Mouse (Mus musculus): ENCODE results near the gene Hes7. TPM values are rescaled to one million over a fixed set of nuclear protein-coding genes. Genes with fewer than 3 reads are reported as not detected.
A peak's percentile ranks its signal among the peaks of the same experiment; 100 is the strongest.

Gene Hes7
- polyA plus RNA-seq, 1 experiment from 2014 or later: 0.64 TPM

GRCm38 (mm10) chr11:69123693-69124497 is 3.7 kb downstream of the Hes7 start:
- Histone ChIP-seq H3K4me2 (peak overlapping the region; percentile 82), H3K9ac (ENCODE audit: low read depth, low read length) (peak overlapping the region; percentile 59), H3K4me1 (ENCODE audit: control insufficient read depth, insufficient read depth, low read length) (peaks cover 34% of the 10 kb centered on the region), H3K27ac (ENCODE audit: low read depth, low read length) (peak overlapping the region; percentile 62), H3K27me3 (ENCODE audit: control insufficient read depth, insufficient read depth, low read length) (peaks cover 6% of the 10 kb centered on the region; the same call in 1 of the 2 replicates), H3K4me3 (ENCODE audit: low read depth, low read length) (peak overlapping the region; percentile 78), H3K9me3 (replicated peaks; ENCODE audit: control insufficient read depth, low read length) (no peaks in the 10 kb centered on the region), H3K36me3 (ENCODE audit: control insufficient read depth, insufficient read depth, low read length) (no peaks in the 10 kb centered on the region)
- peak; percentile 69 for ATAC-seq (replicated peaks; ENCODE audit: insufficient number of reproducible peaks, low FRiP score, low TSS enrichment)
- WGBS (ENCODE audit: insufficient replicate concordance): under 1% methylated on average over 31 of the region's 31 CpGs

DNA sequence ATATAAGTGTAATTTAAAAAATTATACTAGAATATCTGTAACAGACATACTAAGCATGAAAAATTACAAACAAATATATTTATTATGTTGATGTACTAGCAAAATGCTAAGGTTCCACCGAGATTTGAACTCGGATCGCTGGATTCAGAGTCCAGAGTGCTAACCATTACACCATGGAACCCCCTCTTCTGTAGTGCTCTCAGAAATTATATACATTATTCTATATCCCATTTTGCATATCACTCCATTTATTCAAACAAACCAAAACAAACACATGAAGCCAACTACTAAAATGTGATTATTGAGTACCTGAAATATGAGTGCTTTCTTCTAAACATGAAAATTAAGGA is 4.3 kb downstream of the Hes7 start:
- Histone ChIP-seq H3K27ac (ENCODE audit: low read depth, low read length) (no peak overlapping the region), H3K36me3 (ENCODE audit: control insufficient read depth, insufficient read depth, low read length) (no peaks in the 10 kb centered on the region), H3K9ac (ENCODE audit: low read depth, low read length) (no peak overlapping the region), H3K4me3 (ENCODE audit: low read depth, low read length) (peak overlapping the region; percentile 78), H3K4me1 (ENCODE audit: control insufficient read depth, insufficient read depth, low read length) (peaks cover 28% of the 10 kb centered on the region), H3K9me3 (replicated peaks; ENCODE audit: control insufficient read depth, low read length) (no peaks in the 10 kb centered on the region), H3K4me2 (peak overlapping the region; percentile 82), H3K27me3 (ENCODE audit: control insufficient read depth, insufficient read depth, low read length) (peaks cover 6% of the 10 kb centered on the region; the same call in 1 of the 2 replicates)
- 2% methylated on average over 3 of the region's 3 CpGs for WGBS (ENCODE audit: insufficient replicate concordance)
- peak; percentile 57; the same call in 1 of the 2 replicates for ATAC-seq (replicated peaks; ENCODE audit: insufficient number of reproducible peaks, low FRiP score, low TSS enrichment)

DNA sequence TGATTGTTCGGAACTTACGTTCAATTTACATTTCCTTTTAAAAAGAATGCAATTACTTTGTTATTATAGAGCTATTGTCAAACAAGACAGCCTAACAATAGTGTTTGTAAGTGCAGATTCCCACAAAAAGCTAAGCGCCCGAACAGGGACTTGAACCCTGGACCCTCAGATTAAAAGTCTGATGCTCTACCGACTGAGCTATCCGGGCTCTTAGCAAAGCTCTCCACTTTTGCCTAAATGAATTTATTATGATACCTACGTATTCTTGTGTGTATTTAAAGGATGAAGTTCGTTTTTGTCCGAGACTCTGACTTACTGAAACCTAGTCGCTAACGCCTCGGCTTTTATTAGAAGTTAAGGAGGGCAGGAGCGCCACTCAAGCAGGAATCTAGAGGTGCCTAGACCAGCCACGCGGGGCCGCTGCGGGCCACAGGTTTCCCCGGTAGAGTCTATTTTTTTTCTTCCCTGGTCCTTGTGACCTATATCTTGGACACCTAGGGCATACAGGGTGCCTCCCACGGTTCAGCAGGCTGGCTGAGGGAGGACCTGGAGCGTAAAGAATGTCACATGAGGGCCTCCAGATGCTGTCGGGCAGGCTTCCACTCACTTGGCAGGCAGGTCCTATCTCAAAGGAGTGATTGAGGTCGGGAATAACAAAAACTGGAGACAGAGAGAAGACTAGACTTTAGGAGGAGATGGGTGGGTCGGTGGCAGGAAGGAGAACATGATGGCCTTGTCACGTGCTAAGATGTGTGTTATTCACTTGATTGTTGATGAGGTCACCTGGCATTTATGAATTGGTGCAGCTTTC is 5.0 kb downstream of the Hes7 start:
- H3K4me2 ChIP-seq: peak overlapping the region; percentile 91
- no peaks in the 10 kb centered on the region for H3K36me3 ChIP-seq (ENCODE audit: control insufficient read depth, insufficient read depth, low read length)
- peak overlapping the region; percentile 60 for H3K4me3 ChIP-seq (ENCODE audit: low read depth, low read length)
- WGBS (ENCODE audit: insufficient replicate concordance): under 1% methylated on average over 24 of the region's 24 CpGs
- peak overlapping the region; percentile 18; the same call in 1 of the 2 replicates for H3K27ac ChIP-seq (ENCODE audit: low read depth, low read length)
- peaks cover 21% of the 10 kb centered on the region for H3K4me1 ChIP-seq (ENCODE audit: control insufficient read depth, insufficient read depth, low read length)
- peak overlapping the region; percentile 39 for H3K9ac ChIP-seq (ENCODE audit: low read depth, low read length)
- peaks cover 6% of the 10 kb centered on the region; the same call in 1 of the 2 replicates for H3K27me3 ChIP-seq (ENCODE audit: control insufficient read depth, insufficient read depth, low read length)
- ATAC-seq (replicated peaks; ENCODE audit: insufficient number of reproducible peaks, low FRiP score, low TSS enrichment): no peak
- H3K9me3 ChIP-seq (replicated peaks; ENCODE audit: control insufficient read depth, low read length): no peaks in the 10 kb centered on the region

DNA sequence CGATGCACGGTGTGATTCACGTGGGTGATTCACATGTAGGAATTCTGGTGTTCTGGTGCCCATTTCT is 5.5 kb downstream of the Hes7 start, which contains the start of gene Aloxe3:
Aloxe3 (plus strand) TSS at position 45 of the 67 bp plus-strand sequence.
- H3K27ac ChIP-seq (ENCODE audit: low read depth, low read length): peak within 1 kb of the TSS; percentile 18; the same call in 1 of the 2 replicates
- peak within 1 kb of the TSS; percentile 91 for H3K4me2 ChIP-seq
- peaks cover 6% of the 10 kb centered on the region; the same call in 1 of the 2 replicates for H3K27me3 ChIP-seq (ENCODE audit: control insufficient read depth, insufficient read depth, low read length)
- H3K36me3 ChIP-seq (ENCODE audit: control insufficient read depth, insufficient read depth, low read length): no peaks in the 10 kb centered on the region
- 3% methylated on average over 3 of the region's 3 CpGs for WGBS (ENCODE audit: insufficient replicate concordance)
- peaks cover 17% of the 10 kb centered on the region for H3K4me1 ChIP-seq (ENCODE audit: control insufficient read depth, insufficient read depth, low read length)
- peak within 1 kb of the TSS; percentile 39 for H3K9ac ChIP-seq (ENCODE audit: low read depth, low read length)
- no peaks in the 10 kb centered on the region for H3K9me3 ChIP-seq (replicated peaks; ENCODE audit: control insufficient read depth, low read length)
- no peak for ATAC-seq (replicated peaks; ENCODE audit: insufficient number of reproducible peaks, low FRiP score, low TSS enrichment)
- H3K4me3 ChIP-seq (ENCODE audit: low read depth, low read length): peak within 1 kb of the TSS; percentile 60

DNA sequence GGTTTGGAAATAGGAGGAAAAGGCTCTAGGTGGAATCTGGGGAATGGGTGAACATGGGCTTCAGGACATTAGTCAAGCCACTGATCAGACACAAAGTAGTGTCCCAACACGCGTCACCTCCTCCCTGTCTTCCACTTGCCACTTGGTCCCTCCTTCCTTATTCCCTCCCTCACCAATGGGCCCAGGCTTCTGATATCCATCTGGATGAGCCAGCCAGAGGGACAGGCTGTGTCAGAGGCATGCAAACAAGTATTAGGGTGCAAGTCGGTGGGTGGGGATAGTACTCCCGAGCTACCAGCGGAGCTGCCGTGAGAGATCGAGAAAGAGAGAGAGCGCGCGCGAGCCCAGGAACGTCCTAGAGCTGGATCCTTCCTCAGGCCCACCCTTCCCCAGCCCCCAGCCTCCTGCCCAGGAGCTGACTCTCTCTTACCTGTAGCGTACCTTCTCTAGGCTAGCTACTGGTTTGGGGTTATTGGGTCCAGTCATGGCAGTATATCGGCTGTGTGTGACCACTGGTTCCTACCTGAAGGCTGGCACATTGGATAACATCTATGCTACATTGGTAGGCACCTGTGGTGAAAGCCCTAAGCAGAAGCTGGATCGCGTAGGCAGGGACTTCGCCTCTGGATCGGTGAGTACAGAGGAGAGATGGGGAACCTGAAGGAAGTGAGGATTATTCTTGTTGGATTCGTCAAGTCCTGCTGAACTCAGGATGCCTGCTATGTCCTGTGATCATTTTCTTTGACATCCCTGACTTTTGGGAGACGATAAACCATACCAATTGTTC is 5.9 kb downstream of the Hes7 start:
- no peak for ATAC-seq (replicated peaks; ENCODE audit: insufficient number of reproducible peaks, low FRiP score, low TSS enrichment)
- 15% methylated on average over 20 of the region's 20 CpGs for WGBS (ENCODE audit: insufficient replicate concordance)
- Histone ChIP-seq H3K36me3 (ENCODE audit: control insufficient read depth, insufficient read depth, low read length) (no peaks in the 10 kb centered on the region), H3K4me1 (ENCODE audit: control insufficient read depth, insufficient read depth, low read length) (peaks cover 16% of the 10 kb centered on the region), H3K9me3 (replicated peaks; ENCODE audit: control insufficient read depth, low read length) (no peaks in the 10 kb centered on the region), H3K4me2 (peak overlapping the region; percentile 91), H3K27ac (ENCODE audit: low read depth, low read length) (no peak overlapping the region), H3K27me3 (ENCODE audit: control insufficient read depth, insufficient read depth, low read length) (peaks cover 6% of the 10 kb centered on the region; the same call in 1 of the 2 replicates), H3K9ac (ENCODE audit: low read depth, low read length) (peak overlapping the region; percentile 39), H3K4me3 (ENCODE audit: low read depth, low read length) (peak overlapping the region; percentile 60)

GRCm38 (mm10) chr11:69126706-69127095 is 6.5 kb downstream of the Hes7 start:
- H3K4me3 ChIP-seq (ENCODE audit: low read depth, low read length): peak overlapping the region; percentile 60
- 48% methylated on average over 2 of the region's 2 CpGs for WGBS (ENCODE audit: insufficient replicate concordance)
- no peaks in the 10 kb centered on the region for H3K36me3 ChIP-seq (ENCODE audit: control insufficient read depth, insufficient read depth, low read length)

GRCm38 (mm10) chr11:69128426-69129122 is 8.4 kb downstream of the Hes7 start:
- Histone ChIP-seq H3K4me2 (no peak overlapping the region), H3K9ac (ENCODE audit: low read depth, low read length) (no peak overlapping the region), H3K4me3 (ENCODE audit: low read depth, low read length) (no peak overlapping the region), H3K36me3 (ENCODE audit: control insufficient read depth, insufficient read depth, low read length) (no peaks in the 10 kb centered on the region), H3K27ac (ENCODE audit: low read depth, low read length) (no peak overlapping the region), H3K9me3 (replicated peaks; ENCODE audit: control insufficient read depth, low read length) (no peaks in the 10 kb centered on the region), H3K27me3 (ENCODE audit: control insufficient read depth, insufficient read depth, low read length) (peaks cover 15% of the 10 kb centered on the region), H3K4me1 (ENCODE audit: control insufficient read depth, insufficient read depth, low read length) (peaks cover 16% of the 10 kb centered on the region)
- no peak for ATAC-seq (replicated peaks; ENCODE audit: insufficient number of reproducible peaks, low FRiP score, low TSS enrichment)
- 58% methylated on average over 8 of the region's 8 CpGs for WGBS (ENCODE audit: insufficient replicate concordance)

More at GRCm38 (mm10) chr11:69126706-69127095, 6.5 kb downstream of the Hes7 start:
- Histone ChIP-seq H3K27ac (ENCODE audit: low read depth, low read length) (no peak overlapping the region), H3K4me2 (peak overlapping the region; percentile 91), H3K9me3 (replicated peaks; ENCODE audit: control insufficient read depth, low read length) (no peaks in the 10 kb centered on the region), H3K27me3 (ENCODE audit: control insufficient read depth, insufficient read depth, low read length) (peaks cover 6% of the 10 kb centered on the region; the same call in 1 of the 2 replicates), H3K9ac (ENCODE audit: low read depth, low read length) (no peak overlapping the region), H3K4me1 (ENCODE audit: control insufficient read depth, insufficient read depth, low read length) (peaks cover 16% of the 10 kb centered on the region)
- ATAC-seq (replicated peaks; ENCODE audit: insufficient number of reproducible peaks, low FRiP score, low TSS enrichment): no peak

DNA sequence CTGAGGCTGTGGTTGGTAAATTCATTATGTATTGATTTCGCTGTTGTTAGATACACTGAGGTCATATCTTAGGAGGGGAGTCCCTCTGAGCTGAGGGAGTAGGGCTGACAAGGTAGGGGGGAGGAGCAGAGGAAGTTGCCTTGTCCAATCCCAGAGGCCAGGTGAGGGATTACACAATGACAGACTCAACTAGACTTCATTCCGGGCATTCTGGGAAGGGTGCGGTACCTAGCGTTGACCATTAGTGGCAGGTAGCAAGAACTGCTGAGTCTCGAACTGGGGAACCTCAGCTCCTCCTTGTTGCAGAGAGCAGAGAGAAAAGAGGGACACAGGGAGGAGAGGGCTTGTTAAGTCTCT is 13.3 kb downstream of the Hes7 start:
- Histone ChIP-seq H3K4me2 (peak overlapping the region; percentile 89), H3K36me3 (ENCODE audit: control insufficient read depth, insufficient read depth, low read length) (no peaks in the 10 kb centered on the region), H3K9me3 (replicated peaks; ENCODE audit: control insufficient read depth, low read length) (no peaks in the 10 kb centered on the region), H3K9ac (ENCODE audit: low read depth, low read length) (no peak overlapping the region; the same call in 1 of the 2 replicates), H3K4me3 (ENCODE audit: low read depth, low read length) (peak overlapping the region; percentile 51), H3K27ac (ENCODE audit: low read depth, low read length) (no peak overlapping the region), H3K27me3 (ENCODE audit: control insufficient read depth, insufficient read depth, low read length) (peaks cover 12% of the 10 kb centered on the region), H3K4me1 (ENCODE audit: control insufficient read depth, insufficient read depth, low read length) (peaks cover 7% of the 10 kb centered on the region; the same call in 1 of the 2 replicates)
- 15% methylated on average over 5 of the region's 5 CpGs for WGBS (ENCODE audit: insufficient replicate concordance)
- ATAC-seq (replicated peaks; ENCODE audit: insufficient number of reproducible peaks, low FRiP score, low TSS enrichment): no peak
